Mouse (Mus musculus) ovary, postnatal 10 days (tissue): ENCODE measurements around the gene Hdgfl3.
"Not testable (repeated sequence)": the region's sequence is repeated elsewhere in the genome, so short reads cannot be mapped to it uniquely, and the experiment has no call there.

ENCODE experiments used
- DNase-seq: peaks from one replicate; pipeline ENCODE4 v3.0.0; 2022; ENCODE audit warnings: low spot score

Hdgfl3 gene

DNA sequence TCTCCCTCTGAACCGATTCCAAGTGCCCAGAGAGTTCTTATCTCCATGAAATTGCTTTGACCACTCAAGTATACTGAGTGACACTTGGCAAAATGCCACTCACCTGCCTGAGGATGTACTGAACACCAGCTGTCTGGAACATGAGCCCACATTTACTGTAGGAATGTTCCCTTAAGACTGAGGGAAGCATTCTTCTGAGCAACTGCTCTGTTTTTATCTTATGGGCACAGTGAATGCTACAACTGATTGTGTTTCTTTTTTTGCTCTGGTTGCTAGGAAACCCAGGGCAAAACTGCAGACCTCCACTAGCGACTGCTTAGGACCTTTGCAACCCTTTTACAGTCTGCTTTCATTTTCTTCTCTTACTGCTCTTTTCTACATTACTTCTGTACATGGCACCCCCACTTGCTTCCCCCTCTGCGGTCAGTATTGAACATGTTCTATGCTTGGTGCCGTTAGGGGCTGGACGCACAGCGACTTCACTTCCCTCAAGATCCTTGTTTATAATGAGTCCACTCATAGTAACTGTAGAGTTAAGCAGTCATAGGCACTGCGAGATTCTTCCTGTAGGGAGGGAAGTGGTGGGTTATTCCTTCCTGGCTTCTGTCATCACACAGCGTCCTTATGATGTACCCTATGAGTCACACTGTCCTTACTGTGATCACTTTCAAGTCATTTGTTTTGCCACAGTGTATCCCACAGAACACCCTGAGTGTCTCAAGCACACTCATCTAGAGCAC, 79.5 kb downstream of the Hdgfl3 start:
- DNase-seq = no peak

GRCm38 (mm10) chr7:81851706-81852105, 82.6 kb downstream of the Hdgfl3 start:
- DNase-seq = no peak

DNA sequence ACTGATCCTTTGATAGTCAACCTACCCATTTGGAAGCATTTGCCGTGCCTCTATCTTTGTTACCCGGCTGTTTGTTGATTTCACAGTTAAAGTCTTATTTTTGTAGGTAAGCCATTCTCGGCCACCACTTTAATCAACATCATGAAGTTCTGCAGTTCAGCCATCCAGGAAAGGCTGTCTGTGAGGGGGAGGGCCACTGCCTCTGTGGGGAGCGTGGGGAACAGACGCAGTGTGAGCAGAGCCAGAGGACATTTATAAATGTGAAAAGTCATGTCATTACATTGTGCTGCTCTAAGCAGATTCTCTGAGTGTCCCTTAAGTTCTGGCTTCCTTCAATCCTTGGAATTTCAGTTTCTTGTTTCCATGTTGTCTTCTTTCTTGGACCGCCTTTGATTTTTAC, 84.1 kb downstream of the Hdgfl3 start:
- DNase-seq = no peak

- no peak for DNase-seq
Observed at GRCm38 (mm10) chr7:81849633-81850032, 84.6 kb downstream of the Hdgfl3 start.

DNA sequence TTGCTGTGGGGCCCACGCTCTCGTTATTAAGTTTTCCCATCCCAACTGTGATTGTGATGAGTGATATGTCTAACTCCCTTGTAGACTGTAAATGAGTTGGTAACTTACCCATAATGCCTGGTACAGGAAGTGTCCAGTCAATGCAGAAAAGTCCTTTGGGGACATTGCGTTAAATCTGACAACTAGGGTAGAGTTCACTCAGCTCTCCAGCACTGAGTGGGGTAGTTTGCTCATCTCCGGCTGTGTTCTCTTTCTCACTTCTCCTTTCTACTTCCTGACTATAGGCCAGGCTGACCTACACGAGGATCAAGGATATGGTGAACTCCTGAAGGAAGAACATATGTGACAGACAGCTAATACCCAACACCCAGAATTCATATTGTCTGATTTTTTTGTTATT, 85.1 kb downstream of the Hdgfl3 start:
- no peak for DNase-seq

DNA sequence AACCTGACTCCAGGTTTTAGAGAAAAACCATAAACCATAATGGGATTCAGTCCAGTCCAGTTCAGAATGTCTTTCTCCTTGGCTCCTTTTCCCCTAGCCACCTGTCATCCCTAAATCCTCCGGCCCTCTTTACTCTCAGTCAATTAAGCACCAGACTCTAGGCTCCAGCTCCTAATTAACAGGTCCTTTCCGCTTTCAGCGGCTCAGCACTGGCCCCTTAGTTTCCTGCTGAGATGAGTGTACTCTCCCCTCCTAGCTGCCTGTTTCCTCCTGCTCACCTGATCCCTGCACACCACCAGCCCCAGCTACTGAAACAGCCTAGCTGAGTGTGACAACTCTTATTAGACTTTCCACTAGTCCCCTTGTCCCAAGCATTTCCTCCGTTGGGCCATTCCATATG, 86.5 kb downstream of the Hdgfl3 start:
- no peak for DNase-seq

GRCm38 (mm10) chr7:81847010-81847409, 87.3 kb downstream of the Hdgfl3 start:
- no peak for DNase-seq

GRCm38 (mm10) chr7:81846008-81846407, 88.3 kb downstream of the Hdgfl3 start:
- no peak for DNase-seq

GRCm38 (mm10) chr7:81845313-81845712, 89.0 kb downstream of the Hdgfl3 start:
- DNase-seq = no peak

GRCm38 (mm10) chr7:81844801-81845200, 89.5 kb downstream of the Hdgfl3 start:
- no peak for DNase-seq

DNA sequence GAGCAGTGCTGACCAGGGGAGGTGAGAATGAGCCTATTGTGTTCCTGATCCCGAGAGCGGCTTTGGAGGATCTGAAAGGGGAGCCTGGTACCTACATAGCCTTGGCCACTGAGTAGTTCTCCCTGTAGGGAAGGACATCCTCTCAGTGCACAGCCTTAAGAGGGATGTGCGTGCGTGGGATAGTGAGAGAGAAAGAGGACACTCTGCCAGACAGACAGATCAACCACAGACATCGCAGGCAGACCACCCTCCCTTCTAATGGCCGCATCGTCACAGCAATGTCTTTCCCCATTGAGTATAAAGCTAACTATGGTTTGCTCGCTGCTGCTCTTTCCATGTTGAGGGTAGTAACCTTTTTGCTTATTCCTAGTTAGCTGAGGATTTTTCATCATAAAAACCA, 90.4 kb downstream of the Hdgfl3 start:
- no peak for DNase-seq

- DNase-seq = no peak
Observed at GRCm38 (mm10) chr7:81842998-81843397, 91.3 kb downstream of the Hdgfl3 start.

GRCm38 (mm10) chr7:81842141-81842540, 92.1 kb downstream of the Hdgfl3 start:
- no peak for DNase-seq

GRCm38 (mm10) chr7:81841439-81841838, 92.8 kb downstream of the Hdgfl3 start:
- DNase-seq = no peak

DNA sequence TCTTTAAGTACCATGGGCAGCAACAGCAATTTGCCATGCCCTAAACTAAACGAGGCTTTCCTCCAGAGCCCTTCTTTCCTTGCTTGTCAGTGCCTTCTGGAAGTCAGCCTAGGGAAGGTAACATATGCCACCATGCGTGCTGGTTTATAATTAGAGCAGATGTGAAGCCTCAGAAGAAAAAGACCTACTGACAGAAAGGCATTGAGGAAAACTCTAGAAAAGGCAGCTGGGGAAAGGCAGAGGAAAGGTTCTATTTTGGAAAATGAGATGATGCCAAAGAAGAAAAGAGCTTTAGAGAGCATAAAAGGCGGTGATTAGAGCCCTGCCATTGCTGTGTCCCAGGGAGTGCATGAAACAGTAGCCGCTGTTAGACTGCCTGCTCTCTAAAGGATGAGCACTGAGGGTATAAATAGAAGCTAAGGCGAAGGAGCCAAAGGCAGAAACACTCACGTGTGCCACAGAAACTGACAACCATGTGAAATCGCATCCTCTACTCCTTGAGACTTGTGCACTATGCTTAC, 93.6 kb downstream of the Hdgfl3 start:
- DNase-seq = no peak

GRCm38 (mm10) chr7:81839746-81840145, 94.5 kb downstream of the Hdgfl3 start:
- no peak for DNase-seq

GRCm38 (mm10) chr7:81837771-81838170, 96.5 kb downstream of the Hdgfl3 start:
- not testable (repeated sequence) for DNase-seq

GRCm38 (mm10) chr7:81835430-81835829, 98.8 kb downstream of the Hdgfl3 start:
- DNase-seq = no peak

- no peak for DNase-seq
Observed at GRCm38 (mm10) chr7:81834847-81835246, 99.4 kb downstream of the Hdgfl3 start.
